Mouse (Mus musculus): Measurements from ENCODE around the gene Fap.

DNA sequence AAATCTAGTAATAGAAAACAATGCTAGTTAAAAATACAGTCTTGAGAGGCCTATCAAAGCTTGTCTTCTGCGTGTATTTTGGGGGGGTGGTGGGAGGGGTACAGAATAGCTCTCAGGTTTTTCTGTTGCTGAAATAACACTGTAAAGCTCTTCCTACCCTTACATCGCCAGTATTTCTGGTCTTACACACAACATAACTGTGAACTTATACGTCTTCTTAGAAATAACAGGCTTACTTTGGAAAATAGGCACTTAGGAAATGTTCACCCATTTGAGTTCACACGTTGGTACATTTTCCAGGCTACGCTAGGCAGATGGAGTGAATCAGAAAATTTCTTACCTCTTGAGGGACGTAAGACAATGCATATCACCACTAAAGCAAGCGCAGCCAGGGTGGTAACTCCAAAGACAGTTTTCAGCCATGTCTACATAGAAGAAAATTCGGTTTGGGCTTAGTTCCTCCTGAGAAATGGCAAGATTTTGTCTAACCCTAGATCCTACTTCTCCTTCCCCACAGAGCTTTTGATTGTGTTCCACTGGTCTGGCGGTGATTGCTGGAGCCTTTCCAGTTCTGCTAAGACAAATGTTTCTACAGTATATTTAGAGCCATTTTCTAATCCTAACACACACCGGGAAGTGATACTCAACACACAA is 649 bp downstream of the Fap start:
- TF ChIP-seq CTCF (IDR thresholded peaks at IDR 0.05; ENCODE audit: low read depth) = no peak
- no peak for TF ChIP-seq EP300 (IDR thresholded peaks at IDR 0.05; ENCODE audit: low read depth)

All from heart, postnatal 0 days (tissue).